Mouse (Mus musculus): ENCODE results near the gene Sap30. TPM values are rescaled to one million over a fixed set of nuclear protein-coding genes. Genes with fewer than 3 reads are reported as not detected.
A peak's percentile ranks its signal among the peaks of the same experiment; 100 is the strongest.
"Not testable (repeated sequence)": the region's sequence is repeated elsewhere in the genome, so short reads cannot be mapped to it uniquely, and the experiment has no call there.

The Sap30 gene
- polyA plus RNA-seq, 3 experiments from 2014 or later: 0.39 to 2.6 TPM; not detected in 1

DNA sequence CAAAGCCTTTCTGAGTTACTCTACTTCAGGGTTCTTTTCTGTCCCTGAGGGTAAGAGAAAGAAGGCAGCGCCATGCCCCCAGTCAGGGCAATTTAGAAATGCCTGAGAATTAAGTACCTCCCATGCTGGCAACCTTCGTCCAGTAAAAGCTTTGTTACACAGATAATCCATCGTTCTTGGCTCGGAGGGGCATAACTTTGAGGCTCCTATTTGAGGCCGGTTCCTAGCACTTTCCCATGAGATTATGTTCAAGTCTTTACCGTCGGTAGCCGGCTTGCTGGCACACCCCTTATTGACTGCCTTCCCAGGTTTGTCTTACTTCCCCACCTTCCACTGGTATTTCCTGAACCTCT lies 10.8 kb upstream of the Sap30 start:
- no peak for ATAC-seq

DNA sequence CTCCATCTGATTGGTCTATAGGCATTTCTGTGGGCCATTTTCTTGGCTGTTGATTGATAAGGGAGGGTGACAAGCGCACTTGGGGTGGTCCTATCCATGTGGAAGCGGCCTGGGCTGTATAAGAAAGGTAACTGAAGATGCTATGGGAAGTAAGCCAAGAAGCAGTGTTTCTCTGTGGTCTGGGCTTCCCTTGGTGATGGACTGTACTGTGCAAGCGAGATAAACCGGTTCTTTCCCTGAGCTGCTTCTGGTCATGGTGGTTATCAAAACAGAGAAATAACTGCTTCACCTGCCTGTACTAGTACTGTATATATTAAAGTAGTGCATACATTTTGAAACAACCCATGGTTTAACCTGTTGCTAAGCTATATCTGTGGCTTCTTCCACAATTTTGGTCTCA lies 4.2 kb upstream of the Sap30 start:
- ATAC-seq: no peak

DNA sequence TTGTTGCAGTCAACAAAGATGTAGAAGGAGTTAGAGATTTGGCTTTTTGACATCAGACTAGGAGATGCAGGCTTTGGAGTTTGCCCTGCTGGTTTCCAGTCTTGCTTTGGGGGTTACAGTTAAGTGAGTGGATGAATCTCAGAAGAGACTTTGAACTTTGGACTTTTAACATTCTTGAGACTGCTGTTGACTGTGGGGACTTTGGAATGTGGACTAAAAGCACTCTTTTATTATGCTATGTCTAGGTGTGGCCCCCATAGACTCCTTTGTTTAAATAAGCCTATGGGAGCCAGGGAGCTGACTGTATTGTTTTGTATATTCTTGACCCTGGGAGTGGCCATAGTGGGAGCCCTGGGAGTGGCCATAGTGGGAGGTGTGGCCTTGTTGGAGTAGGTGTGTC lies 2.2 kb upstream of the Sap30 start:
- ATAC-seq: no peak

DNA sequence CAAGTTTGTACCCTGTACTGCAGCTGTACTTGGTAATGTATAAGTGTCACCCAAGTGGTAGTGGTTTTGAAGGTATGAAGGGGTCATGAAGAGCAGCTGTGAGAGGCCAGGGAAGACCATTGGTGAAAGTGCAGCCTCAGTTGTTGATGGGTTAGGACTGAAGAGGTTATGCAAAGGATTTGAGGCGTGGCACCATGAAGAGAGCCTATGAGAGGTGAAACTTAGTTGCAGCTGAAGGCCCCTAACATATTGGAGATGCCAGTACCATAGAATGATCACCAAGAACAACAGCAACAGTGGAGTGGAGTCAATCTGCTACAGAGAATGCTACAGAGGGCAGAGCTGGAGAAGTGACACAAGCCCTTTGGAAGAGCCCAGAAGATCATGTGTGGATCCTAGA lies 1.7 kb upstream of the Sap30 start:
- no peak for ATAC-seq

- peak; percentile 42 for ATAC-seq
These were observed 679 bp upstream of the Sap30 start for GRCm38 (mm10) chr8:57488312-57488765.

- ATAC-seq: peak; percentile 10
These were observed 894 bp downstream of the Sap30 start for GRCm38 (mm10) chr8:57486491-57487440.

DNA sequence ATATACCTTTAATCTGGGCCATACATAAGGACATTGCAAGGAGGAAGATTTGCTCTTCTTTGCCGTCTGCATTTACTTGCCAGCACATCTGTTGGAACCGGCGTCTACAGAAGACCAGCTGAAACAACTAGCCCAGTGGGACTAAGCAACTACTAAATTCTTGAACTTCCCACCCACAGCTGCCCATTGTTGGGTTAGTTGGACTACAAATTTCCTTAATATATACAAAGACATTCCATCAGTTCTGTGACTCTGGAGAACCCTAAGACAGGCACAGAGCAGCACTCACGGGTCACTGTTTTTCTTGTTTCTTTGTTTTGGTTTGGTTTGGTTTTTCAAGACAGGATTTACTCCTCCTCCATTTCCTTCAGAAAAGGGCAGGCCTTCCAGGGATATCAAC lies 7.1 kb downstream of the Sap30 start:
- ATAC-seq: no peak

DNA sequence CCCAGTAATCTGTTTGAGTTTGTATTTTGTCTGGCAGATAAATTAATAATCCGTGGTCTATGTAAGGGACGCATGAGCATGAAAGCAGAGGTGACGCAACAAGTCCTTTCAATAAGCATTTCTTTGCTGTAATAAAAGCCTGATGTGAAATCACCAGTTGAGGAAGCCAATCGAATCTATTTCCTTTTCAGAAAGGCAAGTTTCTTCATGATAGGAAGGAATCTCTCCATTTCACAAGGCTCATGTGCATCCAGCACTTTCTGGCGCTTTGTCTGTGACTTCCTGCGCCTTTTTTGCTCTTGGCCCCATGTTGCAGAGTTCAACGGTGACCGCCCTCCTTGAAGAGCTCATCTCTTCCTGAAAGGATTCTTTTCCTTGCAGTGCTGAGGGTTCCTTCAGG lies 8.0 kb downstream of the Sap30 start:
- no peak for ATAC-seq

DNA sequence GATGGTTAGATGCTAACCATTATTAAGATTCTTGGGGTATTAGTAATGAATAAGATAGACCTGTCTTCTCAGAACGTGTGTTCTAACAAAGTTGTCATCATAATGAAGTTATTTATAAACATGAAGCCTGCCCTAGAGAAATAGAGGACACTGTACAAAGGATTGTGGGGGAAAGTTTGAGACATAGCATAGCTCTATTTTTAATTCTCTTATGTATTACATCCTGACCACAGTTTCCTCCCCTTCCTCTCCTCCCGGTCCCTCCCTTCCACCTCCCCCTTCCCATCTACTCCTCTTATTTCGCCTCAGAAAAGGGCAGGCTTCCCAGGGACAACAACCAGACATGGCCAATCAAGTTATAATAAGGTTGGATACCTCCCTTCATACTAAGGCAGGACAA lies 9.3 kb downstream of the Sap30 start:
- no peak for ATAC-seq

DNA sequence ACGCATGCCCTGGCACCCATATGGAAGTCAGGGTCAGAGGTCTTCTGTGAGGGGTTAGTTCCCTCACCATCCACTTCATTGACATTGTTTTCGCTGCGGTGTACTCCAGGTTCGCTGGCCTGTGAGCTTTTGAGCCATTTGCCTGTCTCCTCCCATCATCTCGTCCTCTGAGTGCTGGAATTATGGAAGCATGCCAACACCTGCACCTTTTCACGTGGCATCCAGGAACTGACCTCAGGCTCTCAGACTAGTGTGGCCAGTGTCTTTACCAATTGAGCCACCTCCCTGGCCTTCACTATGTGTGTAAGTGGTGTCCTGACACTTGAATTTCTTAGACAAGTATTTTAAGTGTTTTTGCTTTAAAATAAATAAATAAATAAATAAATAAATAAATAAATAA lies 13.9 kb downstream of the Sap30 start:
- no peak for ATAC-seq

DNA sequence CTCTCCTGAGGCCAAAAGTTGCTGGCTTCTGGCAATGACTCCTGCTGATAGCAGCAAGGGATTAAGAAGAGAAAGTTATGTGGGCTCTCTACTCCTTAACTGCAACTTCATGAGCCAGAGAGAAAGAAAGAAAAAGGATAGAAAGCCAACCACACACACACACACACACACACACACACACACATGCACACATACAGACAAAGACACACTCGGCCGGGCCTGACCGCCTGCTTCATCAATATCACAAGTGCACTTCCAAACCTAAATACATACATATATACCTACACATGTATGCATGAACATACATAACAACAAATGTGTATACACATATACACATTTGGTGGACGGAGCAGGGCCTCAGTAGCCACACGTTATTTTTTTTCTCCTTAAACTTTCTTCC lies 16.8 kb downstream of the Sap30 start:
- no peak for ATAC-seq

GRCm38 (mm10) chr8:57468624-57469023 lies 19.0 kb downstream of the Sap30 start:
- ATAC-seq: no peak

GRCm38 (mm10) chr8:57463757-57464156 lies 23.9 kb downstream of the Sap30 start:
- ATAC-seq: no peak

DNA sequence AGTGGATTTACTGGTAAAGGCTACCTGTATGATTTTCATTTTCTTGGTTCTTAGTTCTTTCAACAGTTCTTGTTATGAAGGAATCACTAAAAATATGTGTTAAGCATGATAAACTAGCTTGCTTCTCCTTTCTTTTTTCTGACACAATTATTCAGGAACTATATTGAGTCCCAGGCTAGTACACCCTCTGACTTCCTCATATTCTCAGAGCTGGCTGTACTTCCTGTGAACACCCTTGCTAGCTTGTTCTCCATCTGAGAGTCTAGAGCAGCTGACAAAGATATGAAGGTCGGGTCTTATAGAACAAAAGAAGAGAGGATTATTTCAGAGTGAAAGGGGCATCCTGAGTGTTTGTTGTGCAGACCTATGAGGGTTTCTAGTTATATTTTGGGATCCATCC lies 24.8 kb downstream of the Sap30 start:
- ATAC-seq: no peak

DNA sequence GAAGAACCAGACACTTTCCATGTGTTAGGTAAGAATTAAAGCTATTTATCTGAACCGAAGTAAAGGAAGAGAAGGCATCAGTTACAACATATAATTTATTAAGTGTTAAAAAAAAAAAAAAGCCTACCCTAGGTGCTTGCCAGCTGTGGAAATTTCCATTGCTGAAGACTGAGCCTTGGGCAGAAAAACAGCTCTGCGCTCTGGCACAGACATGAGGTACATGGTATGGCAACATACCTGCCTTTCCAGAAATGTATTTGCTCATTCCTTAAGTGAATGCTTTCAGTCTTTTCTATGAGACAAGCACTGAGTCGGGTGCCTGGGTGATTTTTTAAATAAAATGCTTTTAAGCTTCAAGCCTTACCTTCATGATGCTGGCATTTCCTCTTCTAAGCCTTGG lies 29.7 kb downstream of the Sap30 start:
- no peak for ATAC-seq

DNA sequence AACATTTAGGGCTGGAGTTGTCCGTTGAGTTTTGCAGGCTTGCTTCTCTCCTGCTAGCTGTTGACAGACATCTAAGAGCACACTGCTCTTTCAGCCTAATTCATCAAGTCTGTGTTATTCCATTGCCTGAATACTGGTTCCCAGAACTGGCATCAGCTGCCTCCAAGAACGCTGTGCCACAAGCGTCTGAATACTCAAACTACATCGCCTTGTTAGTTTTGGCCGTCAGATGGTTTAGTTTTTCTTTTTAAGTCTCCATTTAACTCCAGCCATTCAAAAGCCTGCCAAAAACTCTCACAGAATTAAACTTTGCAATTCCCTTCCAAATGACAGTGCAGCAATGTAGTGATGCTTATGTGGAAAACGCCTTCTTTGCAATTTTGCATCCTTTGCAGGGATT lies 30.5 kb downstream of the Sap30 start:
- ATAC-seq: no peak

- ATAC-seq: no peak
These were observed 31.9 kb downstream of the Sap30 start, which contains the start of gene Scrg1 for GRCm38 (mm10) chr8:57455765-57456164. TSS of gene Scrg1 (plus strand) at chr8:57455923.

- ATAC-seq: no peak
These were observed 34.3 kb downstream of the Sap30 start for GRCm38 (mm10) chr8:57453361-57453760.

DNA sequence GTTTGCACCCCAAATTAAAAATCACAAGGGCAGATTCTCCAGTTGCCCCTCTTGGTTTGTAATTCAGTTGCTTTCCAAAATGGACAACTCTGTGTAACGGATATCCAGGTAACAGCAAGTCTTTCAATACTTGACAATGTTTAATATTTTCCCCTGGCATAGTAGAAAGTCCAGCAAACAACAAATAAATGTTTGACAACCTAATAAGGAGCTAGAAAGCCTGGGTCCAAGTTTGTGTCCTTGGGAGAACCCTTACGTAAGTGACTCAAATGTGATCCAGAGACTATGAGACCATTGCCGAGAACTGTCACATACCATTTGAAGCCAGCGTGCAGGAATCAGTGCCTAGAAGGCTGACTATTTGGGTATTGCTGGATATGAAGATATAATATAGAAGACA lies 35.8 kb downstream of the Sap30 start:
- no peak for ATAC-seq

DNA sequence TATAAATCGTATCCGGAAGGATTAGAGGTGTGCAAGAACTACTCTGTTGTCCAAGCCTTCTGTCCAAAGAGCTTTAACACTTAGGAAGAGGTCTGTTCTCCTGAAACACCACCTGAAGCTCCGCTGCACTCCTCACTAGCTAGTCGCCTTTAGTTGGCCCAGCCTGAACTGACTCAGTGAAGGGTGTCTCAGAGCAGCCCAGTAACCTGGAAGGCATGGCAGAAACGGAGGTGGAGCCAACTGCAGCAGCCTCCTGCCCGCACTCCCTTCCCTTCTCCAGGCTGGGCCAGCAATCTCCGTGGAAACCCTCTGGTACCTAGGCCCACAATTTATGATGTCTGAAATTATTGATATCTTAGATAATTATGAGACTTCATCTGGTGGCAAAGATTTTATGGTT lies 36.9 kb downstream of the Sap30 start:
- ATAC-seq: no peak

GRCm38 (mm10) chr8:57445901-57446300 lies 41.8 kb downstream of the Sap30 start:
- not testable (repeated sequence) for ATAC-seq

DNA sequence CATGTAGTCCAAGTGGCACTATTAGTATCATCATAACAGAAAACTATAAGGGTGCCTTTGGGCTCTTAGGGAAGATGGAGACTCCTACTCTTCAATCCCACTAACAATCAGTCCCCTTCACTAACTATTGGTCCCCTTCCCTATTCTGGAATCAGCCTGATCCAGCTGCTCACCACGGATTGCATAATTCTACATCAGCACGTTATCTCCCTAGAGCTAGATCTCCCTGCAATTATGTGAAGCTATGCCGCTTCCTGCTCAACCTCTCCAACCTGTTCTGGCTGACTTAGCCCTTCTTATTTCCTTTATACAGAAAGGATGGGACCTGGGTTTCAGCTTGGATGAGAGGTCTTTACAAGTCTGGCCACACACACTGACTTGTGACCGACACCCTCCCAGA lies 44.4 kb downstream of the Sap30 start:
- ATAC-seq: no peak

DNA sequence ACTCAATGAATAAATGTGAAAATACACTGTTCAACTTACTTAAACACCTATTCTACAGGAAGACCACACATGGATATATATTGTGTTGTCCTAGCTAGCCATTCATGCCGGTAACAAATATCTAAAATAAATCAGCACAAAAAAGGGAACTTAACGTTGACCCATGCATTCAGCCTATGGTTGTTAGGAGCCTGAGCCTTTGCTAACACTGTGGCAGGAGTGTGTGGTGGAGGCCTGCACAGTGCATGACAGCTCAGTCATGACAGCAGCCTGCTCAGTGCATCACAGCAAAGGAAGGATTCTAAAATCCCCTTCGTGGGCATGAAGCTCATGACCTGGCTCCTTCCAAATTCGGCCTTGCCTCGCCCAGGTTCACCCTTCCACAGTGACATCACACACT lies 46.1 kb downstream of the Sap30 start:
- ATAC-seq: no peak

DNA sequence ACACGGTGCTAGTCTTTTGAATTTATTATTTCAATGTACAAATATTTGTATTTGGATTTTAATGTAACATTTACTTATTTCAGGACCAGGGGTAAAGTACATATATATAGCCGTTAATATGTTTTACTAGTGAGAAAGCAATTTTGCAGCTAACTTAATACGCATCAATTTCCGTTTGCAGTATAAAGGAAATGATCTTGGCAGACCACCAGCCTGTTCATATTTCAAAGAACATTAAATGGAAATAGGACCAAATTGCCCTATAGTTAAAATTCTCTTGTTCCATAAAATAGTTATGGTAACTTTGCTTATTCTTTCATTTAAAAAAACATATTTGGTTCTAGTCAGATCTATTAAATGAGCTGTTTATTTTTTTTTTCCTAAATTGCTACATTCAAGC lies 46.5 kb downstream of the Sap30 start:
- no peak for ATAC-seq

GRCm38 (mm10) chr8:57436437-57436796 lies 51.2 kb downstream of the Sap30 start:
- no peak for ATAC-seq
